Mouse (Mus musculus) intestine, postnatal 0 days (tissue): ENCODE data around the gene Fggy. TPM values are rescaled to one million over a fixed set of nuclear protein-coding genes. Genes with fewer than 3 reads are reported as not detected.

ENCODE experiments used
- ATAC-seq: fragments of 200-750 bp; cut with Nextera tagmentation; 2 replicates; pipeline ENCODE4 v1.8.0; 2017; ENCODE audit warnings: mild to moderate bottlenecking, moderate TSS enrichment, moderate library complexity
- H3K27ac ChIP-seq: fragments of 300-500 bp; sonication (generic); 2 replicates; pipeline ENCODE4 v1.5.1; 2014; ENCODE audit warnings: mild to moderate bottlenecking, low read depth, low read length, moderate library complexity
- H3K27me3 ChIP-seq: fragments of 300-500 bp; sonication (generic); replicated peaks from 2 replicates; pipeline ENCODE4 v1.6.1; 2014; ENCODE audit warnings: low read length, mixed read lengths; ENCODE audit not compliant: control insufficient read depth, insufficient read depth
- H3K36me3 ChIP-seq: fragments of 300-500 bp; sonication (generic); 2 replicates; pipeline ENCODE4 v1.6.1; 2014; ENCODE audit warnings: mild to moderate bottlenecking, moderate library complexity; ENCODE audit not compliant: control insufficient read depth, insufficient read depth
- H3K4me1 ChIP-seq: fragments of 300-500 bp; sonication (generic); replicated peaks from 2 replicates; pipeline ENCODE4 v1.6.1; 2014; ENCODE audit warnings: antibody characterized with exemption, low read length, mixed read lengths; ENCODE audit not compliant: control insufficient read depth, insufficient read depth
- H3K4me2 ChIP-seq: fragments of 300-500 bp; sonication (generic); replicated peaks from 2 replicates; pipeline ENCODE4 v1.6.1; 2014; ENCODE audit warnings: low read depth, mild to moderate bottlenecking, moderate library complexity
- H3K4me3 ChIP-seq: fragments of 300-500 bp; sonication (generic); 2 replicates; pipeline ENCODE4 v1.5.1; 2014; ENCODE audit warnings: low read depth, low read length
- H3K9ac ChIP-seq: fragments of 300-500 bp; sonication (generic); 2 replicates; pipeline ENCODE4 v1.6.1; 2014; ENCODE audit warnings: mild to moderate bottlenecking, low read depth, low read length
- H3K9me3 ChIP-seq: fragments of 300-500 bp; sonication (generic); 2 replicates; pipeline ENCODE4 v1.6.1; 2016; ENCODE audit warnings: mixed run types; ENCODE audit not compliant: control insufficient read depth
- CTCF ChIP-seq: sonication (generic); IDR thresholded peaks from 2 replicates; pipeline ENCODE4 v1.5.1; 2016; ENCODE audit warnings: low read depth, mild to moderate bottlenecking, control low read depth, antibody characterized with exemption, moderate library complexity
- WGBS: fragments of 180-500 bp; shearing (Covaris S2); extraction: QIAGEN DNeasy Blood & Tissue Kit; methylation state at CpG from one replicate; pipeline ENCODE4 v1.1.7; 2014; 5-methylcytosine and 5-hydroxymethylcytosine counted together
- polyA plus RNA-seq: library from polyadenylated mRNA; unstranded; fragments of >200 nt; fragmentation: Nextera tagmentation; extraction: Ambion mirVana; gene quantifications from 2 replicates; pipeline ENCODE4 v1.2.1, GENCODE M21; 2015

Fggy gene
- polyA plus RNA-seq, 1 experiment from 2014 or later: 9.9 TPM

GRCm38 (mm10) chr4:95558271-95558888, 1.1 kb downstream of the Fggy start:
- Histone ChIP-seq H3K27ac (no peak overlapping the region), H3K9ac (no peak overlapping the region), H3K27me3 (no peaks in the 10 kb centered on the region), H3K36me3 (no peaks in the 10 kb centered on the region), H3K9me3 (no peaks in the 10 kb centered on the region), H3K4me1 (peaks cover 4% of the 10 kb centered on the region; the same call in 1 of the 2 replicates), H3K4me2 (no peak overlapping the region), H3K4me3 (no peak overlapping the region)
- WGBS: 67% methylated on average over 4 of the region's 4 CpGs
- no peak for TF ChIP-seq CTCF
- no peak for ATAC-seq

DNA sequence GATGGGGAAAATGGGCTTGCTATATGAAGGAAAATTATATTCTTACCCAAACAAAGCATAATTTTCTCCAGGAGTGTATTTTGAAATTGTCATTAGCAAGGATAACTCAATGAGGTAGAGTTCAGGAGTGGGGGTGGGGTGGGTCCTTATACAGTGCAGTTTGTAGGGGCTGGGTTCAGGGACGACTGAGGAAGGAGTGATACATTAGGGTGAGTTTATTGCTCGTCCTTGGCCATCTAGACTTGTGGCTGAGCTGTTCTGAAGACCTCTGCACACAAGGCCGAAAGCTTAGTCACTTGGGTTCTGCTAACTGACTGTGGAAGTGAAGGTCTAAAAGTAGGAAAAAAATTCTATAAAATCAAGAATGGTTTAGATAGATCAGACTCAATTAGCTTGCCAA, 14.3 kb downstream of the Fggy start:
- Histone ChIP-seq H3K4me1 (no peaks in the 10 kb centered on the region), H3K36me3 (no peaks in the 10 kb centered on the region), H3K27ac (no peak overlapping the region), H3K27me3 (no peaks in the 10 kb centered on the region), H3K4me3 (no peak overlapping the region), H3K9me3 (no peaks in the 10 kb centered on the region), H3K4me2 (no peak overlapping the region), H3K9ac (no peak overlapping the region)
- 78% methylated on average over 3 of the region's 3 CpGs for WGBS
- no peak for TF ChIP-seq CTCF
- ATAC-seq: no peak

GRCm38 (mm10) chr4:95573704-95574103, 16.4 kb downstream of the Fggy start:
- no peak overlapping the region for H3K4me3 ChIP-seq
- no peaks in the 10 kb centered on the region for H3K9me3 ChIP-seq
- no peak overlapping the region for H3K9ac ChIP-seq
- no peaks in the 10 kb centered on the region for H3K27me3 ChIP-seq
- no peak overlapping the region for H3K27ac ChIP-seq
- no peaks in the 10 kb centered on the region for H3K36me3 ChIP-seq
- ATAC-seq: no peak
- no peak overlapping the region for H3K4me2 ChIP-seq
- no peak for TF ChIP-seq CTCF
- no peaks in the 10 kb centered on the region for H3K4me1 ChIP-seq

DNA sequence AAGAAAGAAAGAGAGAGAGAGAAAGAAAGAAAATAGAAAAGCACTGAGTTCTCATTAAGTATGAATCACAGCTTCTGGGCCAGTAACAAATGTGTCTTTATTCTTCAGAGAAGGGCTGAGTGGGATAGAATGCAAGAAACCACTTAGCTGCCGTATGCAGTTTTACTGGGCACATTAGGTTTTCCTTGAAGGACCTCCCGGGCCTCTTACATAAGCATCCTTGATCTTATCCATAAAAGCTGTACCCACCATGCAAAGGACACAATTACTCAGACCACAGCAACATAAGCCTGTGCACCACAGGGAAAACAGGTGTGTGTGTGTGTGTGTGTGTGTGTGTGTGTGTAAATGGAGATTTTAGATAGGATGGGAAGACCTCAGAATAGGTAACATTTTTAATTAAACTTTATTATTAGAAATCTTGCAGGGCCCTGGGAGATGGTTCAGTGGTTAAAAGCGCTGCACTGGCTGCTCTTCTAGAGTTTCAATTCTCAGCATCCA, 18.2 kb downstream of the Fggy start:
- Histone ChIP-seq H3K27ac (no peak overlapping the region), H3K27me3 (no peaks in the 10 kb centered on the region), H3K9me3 (no peaks in the 10 kb centered on the region), H3K9ac (no peak overlapping the region), H3K4me3 (no peak overlapping the region), H3K4me1 (no peaks in the 10 kb centered on the region), H3K36me3 (no peaks in the 10 kb centered on the region), H3K4me2 (no peak overlapping the region)
- ATAC-seq: no peak
- no peak for TF ChIP-seq CTCF
- WGBS: 90% methylated on average over 3 of the region's 3 CpGs

- H3K27me3 ChIP-seq: no peaks in the 10 kb centered on the region
- no peaks in the 10 kb centered on the region for H3K36me3 ChIP-seq
- no peak overlapping the region for H3K27ac ChIP-seq
- no peaks in the 10 kb centered on the region for H3K4me1 ChIP-seq
- ATAC-seq: no peak
- H3K4me3 ChIP-seq: no peak overlapping the region
- no peak for TF ChIP-seq CTCF
- no peak overlapping the region for H3K4me2 ChIP-seq
- no peak overlapping the region for H3K9ac ChIP-seq
- no peaks in the 10 kb centered on the region for H3K9me3 ChIP-seq
- WGBS: 80% methylated on average over 5 of the region's 5 CpGs
Measured at GRCm38 (mm10) chr4:95579183-95579582, 21.9 kb downstream of the Fggy start.

- ATAC-seq: no peak
- H3K4me2 ChIP-seq: no peak overlapping the region
- no peak overlapping the region for H3K9ac ChIP-seq
- no peaks in the 10 kb centered on the region for H3K36me3 ChIP-seq
- no peak for TF ChIP-seq CTCF
- H3K4me3 ChIP-seq: no peak overlapping the region
- no peaks in the 10 kb centered on the region for H3K4me1 ChIP-seq
- H3K27me3 ChIP-seq: no peaks in the 10 kb centered on the region
- no peak overlapping the region for H3K27ac ChIP-seq
- WGBS: 78% methylated on average over 4 of the region's 4 CpGs
- no peaks in the 10 kb centered on the region for H3K9me3 ChIP-seq
Measured at GRCm38 (mm10) chr4:95584107-95584762, 26.9 kb downstream of the Fggy start.
